Mouse (Mus musculus) midbrain, postnatal 0 days (tissue): ENCODE measurements around the gene Sucnr1. TPM values are rescaled to one million over a fixed set of nuclear protein-coding genes. Genes with fewer than 3 reads are reported as not detected.

ENCODE experiments used
- ATAC-seq: fragments of 200-750 bp; cut with Nextera tagmentation; 2 replicates; pipeline ENCODE4 v1.8.0; 2017; ENCODE audit warnings: moderate number of reproducible peaks, mild to moderate bottlenecking, moderate TSS enrichment, moderate library complexity; ENCODE audit not compliant: low FRiP score
- DNase-seq: peaks from one replicate; pipeline ENCODE4 v3.0.0-alpha.2; 2015; ENCODE audit warnings: low spot score
- H3K27ac ChIP-seq: fragments of 300-500 bp; sonication (generic); 2 replicates; pipeline ENCODE4 v1.5.1; 2014; ENCODE audit warnings: low read depth, mild to moderate bottlenecking, low read length, mixed read lengths
- H3K27me3 ChIP-seq: fragments of 300-500 bp; sonication (generic); 2 replicates; pipeline ENCODE4 v1.6.1; 2014; ENCODE audit warnings: low read length, control low read depth, mixed read lengths; ENCODE audit not compliant: insufficient read depth
- H3K36me3 ChIP-seq: fragments of 300-500 bp; sonication (generic); 2 replicates; pipeline ENCODE4 v1.6.1; 2014; ENCODE audit warnings: low read length, control low read depth, mixed read lengths; ENCODE audit not compliant: insufficient read depth
- H3K4me1 ChIP-seq: fragments of 300-500 bp; sonication (generic); 2 replicates; pipeline ENCODE4 v1.6.1; 2014; ENCODE audit warnings: mild to moderate bottlenecking, control low read depth, antibody characterized with exemption, low read length, mixed read lengths; ENCODE audit not compliant: insufficient read depth
- H3K4me2 ChIP-seq: fragments of 300-500 bp; sonication (generic); 2 replicates; pipeline ENCODE4 v1.6.1; 2014; ENCODE audit warnings: low read depth, mild to moderate bottlenecking, low read length, mixed read lengths; ENCODE audit not compliant: poor library complexity, severe bottlenecking
- H3K4me3 ChIP-seq: fragments of 300-500 bp; sonication (generic); 2 replicates; pipeline ENCODE4 v1.5.1; 2014; ENCODE audit warnings: low read depth, mild to moderate bottlenecking, low read length, moderate library complexity
- H3K9ac ChIP-seq: fragments of 300-500 bp; sonication (generic); replicated peaks from 2 replicates; pipeline ENCODE4 v1.6.1; 2014; ENCODE audit warnings: mild to moderate bottlenecking, low read length, moderate library complexity, mixed read lengths; ENCODE audit not compliant: poor library complexity, severe bottlenecking
- H3K9me3 ChIP-seq: fragments of 300-500 bp; sonication (generic); 2 replicates; pipeline ENCODE4 v1.6.1; 2016; ENCODE audit warnings: low read length, control low read depth
- CTCF ChIP-seq: IDR thresholded peaks from 2 replicates; pipeline ENCODE4 v1.5.1; 2016; ENCODE audit warnings: antibody characterized with exemption, mild to moderate bottlenecking
- WGBS: fragments of 180-500 bp; shearing (Covaris S2); extraction: QIAGEN DNeasy Blood & Tissue Kit; methylation state at CpG from one replicate; pipeline ENCODE4 v1.1.7; 2014; 5-methylcytosine and 5-hydroxymethylcytosine counted together
- polyA plus RNA-seq: library from polyadenylated mRNA; unstranded; fragments of >200 nt; fragmentation: Nextera tagmentation; extraction: Ambion mirVana; gene quantifications from 2 replicates; pipeline ENCODE4 v1.2.1, GENCODE M21; 2015
- total RNA-seq: library from RNA; depleted of rRNA; stranded (reverse); fragments of >200 nt; gene quantifications from 2 replicates; pipeline ENCODE4 v1.2.3, GENCODE M21; 2014; rRNA removed

Gene Sucnr1
- not detected in 2 replicates for total RNA-seq
- polyA plus RNA-seq, result not detected in 2 replicates

GRCm38 (mm10) chr3:60081648-60082047, at the start of gene Sucnr1:
TSS of gene Sucnr1 (plus strand) at chr3:60081869.
- Histone ChIP-seq H3K4me1 (no peaks in the 10 kb centered on the region), H3K27me3 (no peaks in the 10 kb centered on the region), H3K9ac (no peak within 1 kb of the TSS), H3K27ac (no peak within 1 kb of the TSS), H3K4me2 (no peak within 1 kb of the TSS), H3K36me3 (no peaks in the 10 kb centered on the region), H3K9me3 (no peaks in the 10 kb centered on the region), H3K4me3 (no peak within 1 kb of the TSS)
- ATAC-seq (peak; percentile 64; the same call in 1 of the 2 replicates), DNase-seq (peak; percentile 63)
- 29% methylated on average over 4 of the region's 4 CpGs for WGBS
- no peak for TF ChIP-seq CTCF

GRCm38 (mm10) chr3:60046221-60046913, 35.3 kb upstream of the Sucnr1 start:
- Histone ChIP-seq H3K4me2 (no peak overlapping the region), H3K4me3 (no peak overlapping the region), H3K9me3 (no peaks in the 10 kb centered on the region), H3K27me3 (no peaks in the 10 kb centered on the region), H3K4me1 (no peaks in the 10 kb centered on the region), H3K36me3 (no peaks in the 10 kb centered on the region), H3K9ac (no peak overlapping the region), H3K27ac (no peak overlapping the region)
- 91% methylated on average over 3 of the region's 3 CpGs for WGBS
- no peak for TF ChIP-seq CTCF
- no peak for ATAC-seq
- DNase-seq, result no peak

- no peak overlapping the region for H3K4me3 ChIP-seq
- H3K4me1 ChIP-seq, result no peaks in the 10 kb centered on the region
- H3K36me3 ChIP-seq, result no peaks in the 10 kb centered on the region
- no peak overlapping the region for H3K27ac ChIP-seq
- WGBS, result 81% methylated on average over 3 of the region's 3 CpGs
- no peaks in the 10 kb centered on the region for H3K9me3 ChIP-seq
- no peak for ATAC-seq
- no peaks in the 10 kb centered on the region for H3K27me3 ChIP-seq
- no peak for TF ChIP-seq CTCF
- DNase-seq, result no peak
- no peak overlapping the region for H3K4me2 ChIP-seq
- H3K9ac ChIP-seq, result no peak overlapping the region
Measured at GRCm38 (mm10) chr3:60053231-60053927, 28.3 kb upstream of the Sucnr1 start.

DNA sequence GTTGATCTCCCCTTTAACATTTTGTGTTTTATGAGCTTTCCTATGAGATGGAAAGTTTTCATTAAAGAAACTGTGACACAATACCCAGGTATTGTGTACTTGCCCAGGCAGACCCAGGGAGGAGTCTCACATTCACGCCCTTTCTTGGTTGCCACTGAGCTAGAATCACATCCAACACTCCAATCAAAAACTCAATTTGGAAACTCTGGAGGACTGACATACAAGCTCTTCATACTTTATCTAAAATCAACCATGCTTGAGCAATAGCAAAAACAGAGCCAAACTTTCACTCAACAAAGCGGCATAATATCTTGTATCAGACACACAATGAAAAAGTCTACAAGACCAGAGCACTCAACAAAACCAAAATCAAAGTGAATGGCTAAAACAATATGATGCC, 27.7 kb upstream of the Sucnr1 start:
- Histone ChIP-seq H3K27me3 (no peaks in the 10 kb centered on the region), H3K9me3 (no peaks in the 10 kb centered on the region), H3K4me2 (no peak overlapping the region), H3K36me3 (no peaks in the 10 kb centered on the region), H3K9ac (no peak overlapping the region), H3K27ac (no peak overlapping the region), H3K4me1 (no peaks in the 10 kb centered on the region), H3K4me3 (no peak overlapping the region)
- no peak for TF ChIP-seq CTCF
- ATAC-seq (no peak), DNase-seq (no peak)
- WGBS, result 93% methylated on average over 2 of the region's 2 CpGs

- DNase-seq (peak; percentile 73), ATAC-seq (no peak)
- TF ChIP-seq CTCF, result peak; percentile 79
- no peaks in the 10 kb centered on the region for H3K4me1 ChIP-seq
- no peaks in the 10 kb centered on the region for H3K27me3 ChIP-seq
- no peak overlapping the region for H3K9ac ChIP-seq
- no peak overlapping the region for H3K27ac ChIP-seq
- H3K4me2 ChIP-seq, result no peak overlapping the region
- H3K36me3 ChIP-seq, result no peaks in the 10 kb centered on the region
- WGBS, result 29% methylated on average over 3 of the region's 3 CpGs
- no peaks in the 10 kb centered on the region for H3K9me3 ChIP-seq
- no peak overlapping the region for H3K4me3 ChIP-seq
Measured at GRCm38 (mm10) chr3:60056451-60056850, 25.2 kb upstream of the Sucnr1 start.
